Mouse (Mus musculus) myocyte (in vitro differentiated cells): Measurements from ENCODE around the gene Tbx5.

Experiments
- CEBPB ChIP-seq: IDR thresholded peaks from 2 replicates; pipeline ENCODE4 v1.6.1; 2011; ENCODE audit warnings: mild to moderate bottlenecking, moderate library complexity; ENCODE audit not compliant: poor library complexity, insufficient read depth, severe bottlenecking
- E2F4 ChIP-seq: IDR thresholded peaks from one replicate; pipeline ENCODE4 v1.6.1; 2011; ENCODE audit warnings: mild to moderate bottlenecking, control low read depth, moderate library complexity; ENCODE audit not compliant: insufficient read depth
- MAX ChIP-seq: IDR thresholded peaks from one replicate; pipeline ENCODE4 v1.6.1; 2011; ENCODE audit warnings: low read depth, mild to moderate bottlenecking, control low read depth
- MYOD1 ChIP-seq, 3 experiments: IDR thresholded peaks; one replicate each; pipeline ENCODE4 v1.6.1; 2011; ENCODE audit warnings: control low read depth in 2 of 3, low read depth in 2 of 3, mild to moderate bottlenecking in 2 of 3, moderate library complexity in 1 of 3; ENCODE audit not compliant: insufficient read length in 2 of 3, control insufficient read depth in 1 of 3
- MYOG ChIP-seq, 3 experiments: IDR thresholded peaks; one replicate each; pipeline ENCODE4 v1.6.1; 2011; ENCODE audit warnings: control low read depth in 2 of 3, low read depth in 2 of 3, mild to moderate bottlenecking in 2 of 3; ENCODE audit not compliant: insufficient read length in 2 of 3, control insufficient read depth in 1 of 3, insufficient read depth in 1 of 3
- POLR2A ChIP-seq: IDR thresholded peaks from one replicate; pipeline ENCODE4 v1.6.1; 2011; ENCODE audit warnings: low read depth, mild to moderate bottlenecking, control low read depth, moderate library complexity; ENCODE audit not compliant: insufficient read length
- POLR2AphosphoS2 ChIP-seq: IDR thresholded peaks from one replicate; pipeline ENCODE4 v1.6.1; 2011; ENCODE audit warnings: low read depth, control low read depth; ENCODE audit not compliant: insufficient read length
- REST ChIP-seq: IDR thresholded peaks from one replicate; pipeline ENCODE4 v1.6.1; 2011; ENCODE audit warnings: mild to moderate bottlenecking, control low read depth, moderate library complexity; ENCODE audit not compliant: insufficient read depth, insufficient read length
- SRF ChIP-seq: IDR thresholded peaks from one replicate; pipeline ENCODE4 v1.6.1; 2011; ENCODE audit warnings: low read depth; ENCODE audit not compliant: control insufficient read depth, insufficient read length
- TCF12 ChIP-seq: IDR thresholded peaks from one replicate; pipeline ENCODE4 v1.6.1; 2011; ENCODE audit warnings: mild to moderate bottlenecking, control low read depth; ENCODE audit not compliant: poor library complexity, insufficient read depth, severe bottlenecking
- TCF3 ChIP-seq: IDR thresholded peaks from one replicate; pipeline ENCODE4 v1.6.1; 2011; ENCODE audit warnings: low read depth, control low read depth; ENCODE audit not compliant: insufficient read length
- USF1 ChIP-seq: IDR thresholded peaks from one replicate; pipeline ENCODE4 v1.6.1; 2011; ENCODE audit warnings: low read depth, mild to moderate bottlenecking, control low read depth, moderate library complexity

DNA sequence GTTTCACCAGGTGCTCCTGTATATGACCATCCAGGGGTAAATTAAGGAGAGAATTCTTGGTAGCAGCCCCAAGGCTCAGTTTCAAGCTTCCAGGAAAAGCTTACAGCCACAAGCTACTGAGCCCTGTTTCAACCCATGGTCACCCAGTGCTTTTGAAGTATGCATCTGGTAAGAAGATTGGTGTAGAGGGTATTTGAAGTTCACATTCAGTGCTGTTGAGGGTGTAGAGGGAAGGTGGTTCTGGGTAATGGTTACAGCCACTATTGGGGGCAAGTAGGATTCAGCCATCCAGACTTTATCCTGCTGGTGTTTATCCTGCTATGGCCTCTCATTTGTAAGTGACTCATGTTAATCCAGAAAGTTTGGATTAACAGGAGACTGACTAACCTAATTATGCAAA, 26.0 kb upstream of the Tbx5 start:
- TF ChIP-seq E2F4 (no peak), MAX (no peak), POLR2A (no peak), USF1 (no peak), TCF12 (no peak), REST (no peak), MYOD1 (IDR thresholded peaks at IDR 0.05; ENCODE audit: control insufficient read depth in 1 of 3, insufficient read length in 2 of 3, low read depth in 2 of 3) (no peak), CEBPB (no peak), TCF3 (no peak), MYOG (IDR thresholded peaks at IDR 0.05; ENCODE audit: control insufficient read depth in 1 of 3, insufficient read depth in 1 of 3, insufficient read length in 2 of 3, low read depth in 2 of 3) (no peak), POLR2AphosphoS2 (no peak), SRF (no peak)
